Mouse (Mus musculus) E14TG2a.4 (cell line): ENCODE measurements at regions not wholly inside any gene's neighbourhood (a gene's known extent, or its start where the extent isn't known, plus 50 kb on each side); places are given as distances from the start of the nearest gene placed in this dataset.

Source experiments
- H3K27me3 ChIP-seq: 2 replicates; pipeline ENCODE4 v1.6.1; 2014; ENCODE audit warnings: low read length, control low read depth; ENCODE audit not compliant: insufficient read depth
- H3K36me3 ChIP-seq: 2 replicates; pipeline ENCODE4 v1.6.1; 2014; ENCODE audit warnings: low read length, control low read depth; ENCODE audit not compliant: insufficient read depth
- H3K4me1 ChIP-seq: replicated peaks from 2 replicates; pipeline ENCODE4 v1.6.1; 2014; ENCODE audit warnings: low read depth, low read length, control low read depth
- H3K4me3 ChIP-seq: replicated peaks from 2 replicates; pipeline ENCODE4 v1.5.1; 2014; ENCODE audit warnings: mild to moderate bottlenecking, low read length
- H3K9me3 ChIP-seq: 2 replicates; pipeline ENCODE4 v1.6.1; 2014; ENCODE audit warnings: low read length, control low read depth
- CTCF ChIP-seq: conservative IDR thresholded peaks from 2 replicates; pipeline ENCODE4 v1.5.1; 2014; ENCODE audit warnings: low read length
- NANOG ChIP-seq: IDR thresholded peaks from 2 replicates; pipeline ENCODE4 v1.6.1; 2014; ENCODE audit warnings: borderline replicate concordance, low read length, mixed read lengths
- POU5F1 ChIP-seq: IDR thresholded peaks from 2 replicates; pipeline ENCODE4 v1.6.1; 2014; ENCODE audit warnings: low read length, borderline replicate concordance

- Histone ChIP-seq H3K27me3 (no peaks in the 10 kb centered on the region), H3K4me1 (no peaks in the 10 kb centered on the region), H3K9me3 (no peaks in the 10 kb centered on the region), H3K4me3 (no peak overlapping the region), H3K36me3 (no peaks in the 10 kb centered on the region)
- TF ChIP-seq NANOG (no peak), CTCF (no peak), POU5F1 (no peak)
These were observed 305.1 kb upstream of the Arx start for GRCm38 (mm10) chrX:92981141-92981540.

DNA sequence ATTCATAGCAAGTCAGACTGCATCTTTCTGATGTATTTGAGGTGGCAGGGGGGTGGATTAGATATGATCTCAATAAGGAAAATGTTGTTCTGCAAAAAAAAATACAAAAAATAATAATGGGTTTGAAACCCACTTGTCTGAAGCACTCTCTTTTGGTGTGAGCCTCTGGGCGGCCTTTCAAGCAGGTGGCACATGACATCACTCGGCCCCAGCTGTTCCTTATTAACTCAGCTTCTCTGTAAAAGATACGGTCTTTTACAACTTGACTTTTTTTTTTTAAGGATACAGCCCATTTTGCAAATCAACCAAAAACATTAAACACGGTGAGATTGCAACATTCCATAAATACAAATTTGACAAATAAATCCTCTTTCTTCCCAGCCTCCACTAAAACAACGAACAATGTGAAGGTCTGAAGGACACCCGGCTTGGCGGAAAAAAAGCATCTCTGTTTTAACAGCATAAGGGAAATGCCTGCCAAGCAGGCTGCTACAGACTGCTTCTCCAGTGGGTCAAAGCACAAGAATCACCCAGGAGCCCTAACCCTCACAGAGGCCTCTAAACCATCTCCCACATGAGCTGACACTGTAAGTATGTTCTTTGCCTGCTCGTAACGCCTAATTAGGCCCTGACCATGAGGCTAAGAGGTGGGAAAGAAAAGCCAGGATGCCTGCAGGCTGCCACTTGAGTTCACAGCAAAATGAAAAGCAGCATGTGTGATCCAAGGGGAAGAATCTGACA is 283.8 kb upstream of the Arx start:
- Histone ChIP-seq H3K4me3 (no peak overlapping the region), H3K27me3 (no peaks in the 10 kb centered on the region), H3K4me1 (no peaks in the 10 kb centered on the region), H3K9me3 (no peaks in the 10 kb centered on the region), H3K36me3 (no peaks in the 10 kb centered on the region)
- TF ChIP-seq NANOG: no peak
- TF ChIP-seq CTCF: no peak
- no peak for TF ChIP-seq POU5F1

DNA sequence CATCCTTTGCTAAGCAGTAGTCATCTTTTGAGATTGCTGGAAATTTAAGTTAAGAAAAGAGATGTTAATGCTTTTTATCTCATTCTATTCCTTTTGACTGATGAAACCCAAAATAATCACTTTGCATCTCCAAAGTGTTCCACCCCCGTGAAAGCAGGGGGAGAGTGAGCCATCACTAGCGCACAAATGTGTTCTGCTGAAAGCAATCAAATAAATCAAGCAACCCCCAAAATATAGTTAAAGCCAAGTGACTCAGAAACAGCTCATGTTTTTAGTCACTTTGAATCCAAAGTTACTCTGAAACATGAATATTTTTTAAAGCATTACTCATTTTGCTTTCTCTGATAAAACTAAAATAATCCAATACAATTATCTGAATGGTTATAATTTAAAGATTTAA is 279.6 kb upstream of the Arx start:
- Histone ChIP-seq H3K4me3 (no peak overlapping the region), H3K9me3 (no peaks in the 10 kb centered on the region), H3K36me3 (no peaks in the 10 kb centered on the region), H3K27me3 (no peaks in the 10 kb centered on the region), H3K4me1 (no peaks in the 10 kb centered on the region)
- no peak for TF ChIP-seq NANOG
- TF ChIP-seq POU5F1: no peak
- no peak for TF ChIP-seq CTCF

DNA sequence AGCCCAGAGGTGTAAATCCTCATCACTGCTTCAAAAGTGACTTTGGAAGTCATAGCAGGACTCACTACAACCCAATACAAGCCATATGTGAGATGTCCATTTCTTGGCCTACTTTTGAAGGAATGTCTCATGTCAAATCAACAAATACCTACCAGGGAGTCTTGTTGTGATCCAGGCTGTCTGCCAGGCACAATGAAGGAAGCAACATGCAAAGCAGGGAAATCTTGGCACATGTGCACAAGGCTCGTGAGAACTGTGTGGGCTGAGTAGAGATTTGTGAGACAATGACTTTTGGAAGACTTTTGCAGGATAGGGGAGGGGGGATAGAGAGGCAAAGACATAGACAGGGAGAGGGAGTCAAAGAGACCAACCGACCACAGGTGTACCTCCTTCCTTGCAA is 274.7 kb upstream of the Arx start:
- TF ChIP-seq NANOG (no peak), POU5F1 (no peak), CTCF (no peak)
- Histone ChIP-seq H3K9me3 (no peaks in the 10 kb centered on the region), H3K27me3 (no peaks in the 10 kb centered on the region), H3K4me1 (no peaks in the 10 kb centered on the region), H3K36me3 (no peaks in the 10 kb centered on the region), H3K4me3 (no peak overlapping the region)

DNA sequence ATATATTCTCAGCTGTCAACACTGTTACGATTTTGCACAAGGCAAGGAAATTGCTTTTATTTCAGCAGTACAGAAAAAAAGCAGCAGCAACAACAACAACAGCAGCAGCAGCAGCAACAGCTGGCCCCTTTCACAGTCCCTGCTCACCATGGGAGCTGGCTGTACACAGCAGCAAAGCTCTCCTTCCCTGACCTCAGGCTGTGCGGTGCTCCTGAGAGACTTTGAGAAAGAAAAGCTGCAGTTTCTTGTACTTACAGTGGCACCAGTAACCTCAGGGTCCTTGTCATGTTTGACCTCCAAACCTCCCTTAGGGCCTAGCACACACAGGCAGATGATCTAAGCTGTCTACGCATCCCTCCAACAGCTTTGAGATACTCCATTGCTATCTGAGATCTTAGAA is 269.9 kb upstream of the Arx start:
- Histone ChIP-seq H3K9me3 (peaks cover 4% of the 10 kb centered on the region; the same call in 1 of the 2 replicates), H3K4me3 (no peak overlapping the region), H3K27me3 (no peaks in the 10 kb centered on the region), H3K36me3 (no peaks in the 10 kb centered on the region), H3K4me1 (no peaks in the 10 kb centered on the region)
- TF ChIP-seq CTCF: no peak
- no peak for TF ChIP-seq POU5F1
- no peak for TF ChIP-seq NANOG

GRCm38 (mm10) chrX:93041096-93041495 is 245.1 kb upstream of the Arx start:
- TF ChIP-seq NANOG: no peak
- TF ChIP-seq POU5F1: no peak
- TF ChIP-seq CTCF: no peak

DNA sequence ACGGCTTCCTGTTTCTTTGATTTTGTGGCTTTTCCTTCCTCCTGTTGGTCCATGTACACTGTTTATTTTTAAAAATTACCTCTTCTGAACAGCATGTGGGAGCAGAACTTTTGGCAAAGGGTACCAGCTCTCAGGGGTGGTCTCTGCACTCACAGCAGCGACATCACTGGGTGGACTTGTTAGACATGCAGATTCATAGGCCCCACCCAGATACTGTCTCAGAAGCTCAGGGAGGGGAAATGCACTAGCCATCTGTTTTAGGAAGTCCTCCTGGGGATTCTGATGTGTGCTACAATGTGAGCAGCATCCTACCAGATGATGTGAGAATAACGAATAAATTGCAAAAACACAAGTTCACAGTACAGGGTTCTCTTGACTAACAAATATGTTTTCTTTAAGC is 243.5 kb upstream of the Arx start:
- peaks cover 10% of the 10 kb centered on the region; the same call in 1 of the 2 replicates for H3K4me1 ChIP-seq
- no peaks in the 10 kb centered on the region for H3K9me3 ChIP-seq
- H3K36me3 ChIP-seq: no peaks in the 10 kb centered on the region
- H3K4me3 ChIP-seq: no peak overlapping the region
- TF ChIP-seq POU5F1: no peak
- H3K27me3 ChIP-seq: no peaks in the 10 kb centered on the region

More at GRCm38 (mm10) chrX:93041096-93041495, 245.1 kb upstream of the Arx start:
- Histone ChIP-seq H3K36me3 (no peaks in the 10 kb centered on the region), H3K4me1 (peaks cover 16% of the 10 kb centered on the region), H3K27me3 (no peaks in the 10 kb centered on the region), H3K4me3 (no peak overlapping the region), H3K9me3 (no peaks in the 10 kb centered on the region)

DNA sequence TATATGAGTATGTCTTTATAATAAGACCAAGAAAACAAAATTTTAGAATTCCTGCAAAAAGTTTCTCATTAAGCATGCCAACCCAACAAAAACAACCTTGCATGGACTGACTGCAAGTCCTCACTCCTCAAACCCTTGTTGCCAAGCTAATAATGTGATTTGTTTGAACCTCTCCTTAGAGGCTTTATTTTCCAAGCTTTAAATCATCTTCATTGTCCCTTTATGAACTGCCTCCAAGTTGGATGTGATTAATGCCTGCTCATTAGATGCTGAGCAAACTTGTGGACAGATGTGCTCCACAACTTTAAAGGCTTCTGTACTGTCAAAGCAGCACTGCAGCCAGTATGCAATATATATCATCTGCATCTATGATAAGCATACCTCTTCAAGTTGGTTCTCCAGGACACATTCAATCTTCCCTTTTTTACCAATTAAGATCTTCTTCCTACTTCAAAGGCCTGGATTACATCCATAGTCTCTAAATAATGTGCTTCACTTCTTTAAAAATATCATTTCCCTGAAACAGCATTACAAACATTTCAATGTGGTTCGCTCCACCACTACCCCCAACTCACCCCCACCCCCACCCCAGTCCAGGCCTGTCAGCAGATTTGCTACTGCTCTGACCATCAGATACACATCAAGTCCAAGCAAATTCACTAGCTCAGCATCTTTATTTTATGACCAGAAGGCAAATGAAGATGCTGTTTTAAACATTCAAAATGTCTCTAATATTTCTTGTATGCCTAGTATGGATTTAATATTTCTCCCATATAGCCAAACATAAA is 237.1 kb upstream of the Arx start:
- H3K4me3 ChIP-seq: no peak overlapping the region
- no peaks in the 10 kb centered on the region for H3K4me1 ChIP-seq
- H3K9me3 ChIP-seq: no peaks in the 10 kb centered on the region
- H3K36me3 ChIP-seq: no peaks in the 10 kb centered on the region
- TF ChIP-seq CTCF (no peak), NANOG (no peak), POU5F1 (no peak)
- H3K27me3 ChIP-seq: no peaks in the 10 kb centered on the region

DNA sequence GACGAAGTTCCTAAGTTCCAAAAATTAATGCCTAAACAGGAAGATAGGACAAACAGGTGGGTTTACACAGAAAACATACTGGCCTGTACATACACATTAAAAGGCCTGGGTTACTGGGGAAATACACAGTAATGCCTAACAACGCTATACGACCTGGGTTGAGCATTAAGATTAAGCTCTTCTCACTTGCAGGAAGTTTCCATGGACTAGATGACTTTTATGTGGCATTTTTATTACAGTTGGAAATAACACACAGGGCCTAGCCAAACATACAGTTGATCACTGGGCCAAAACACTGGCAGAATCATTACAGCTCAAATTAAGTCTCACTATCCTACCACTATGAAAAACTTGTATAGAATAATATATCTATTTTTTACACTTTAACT is 236.5 kb upstream of the Arx start:
- TF ChIP-seq POU5F1: no peak
- TF ChIP-seq NANOG: no peak
- no peak for TF ChIP-seq CTCF
- no peaks in the 10 kb centered on the region for H3K36me3 ChIP-seq

More for the DNA sequence above, 236.5 kb upstream of the Arx start:
- no peak overlapping the region for H3K4me3 ChIP-seq
- no peaks in the 10 kb centered on the region for H3K9me3 ChIP-seq
- H3K27me3 ChIP-seq: no peaks in the 10 kb centered on the region
- no peaks in the 10 kb centered on the region for H3K4me1 ChIP-seq
